Mouse (Mus musculus): ENCODE measurements around the gene Map3k6.

Gene Map3k6

GRCm38 (mm10) chr4:133286476-133287077 is 46.0 kb downstream of the Map3k6 start:
- DNase-seq: no peak

- no peak for DNase-seq
Observed at GRCm38 (mm10) chr4:133291255-133291654, 50.6 kb downstream of the Map3k6 start.

- DNase-seq: no peak
Observed at GRCm38 (mm10) chr4:133292405-133292804, 51.8 kb downstream of the Map3k6 start.

- DNase-seq: no peak
Observed at GRCm38 (mm10) chr4:133292901-133293843, 52.6 kb downstream of the Map3k6 start.

- no peak for DNase-seq
Observed at GRCm38 (mm10) chr4:133294084-133294483, 53.5 kb downstream of the Map3k6 start.

- no peak for DNase-seq
Observed at GRCm38 (mm10) chr4:133297360-133297759, 56.7 kb downstream of the Map3k6 start.

- peak; percentile 94 for DNase-seq
Observed at GRCm38 (mm10) chr4:133297801-133298238, 57.2 kb downstream of the Map3k6 start.

- peak; percentile 67 for DNase-seq
Observed at GRCm38 (mm10) chr4:133298516-133299365, 58.1 kb downstream of the Map3k6 start.

GRCm38 (mm10) chr4:133299701-133300100 is 59.1 kb downstream of the Map3k6 start:
- peak; percentile 66 for DNase-seq

- DNase-seq: no peak
Observed at GRCm38 (mm10) chr4:133300421-133300820, 59.8 kb downstream of the Map3k6 start.

GRCm38 (mm10) chr4:133301802-133302201 is 61.2 kb downstream of the Map3k6 start:
- DNase-seq: peak; percentile 82
